Mouse (Mus musculus) kidney, adult 2 months (tissue): ENCODE data around the gene Foxc2. TPM values are rescaled to one million over a fixed set of nuclear protein-coding genes. Genes with fewer than 3 reads are reported as not detected.

Source experiments
- DNase-seq: peaks from one replicate; pipeline ENCODE4 v3.0.0; 2021
- H3K27ac ChIP-seq: fragments of 200-500 bp; 2 replicates; pipeline ENCODE4 v1.5.1; 2012; ENCODE audit warnings: low read depth, low read length, control low read depth, inconsistent platforms; ENCODE audit not compliant: insufficient read depth
- H3K27me3 ChIP-seq: fragments of 200-500 bp; replicated peaks from 2 replicates; pipeline ENCODE4 v1.6.1; 2012; ENCODE audit warnings: mild to moderate bottlenecking, moderate library complexity, low read length, inconsistent platforms; ENCODE audit not compliant: control insufficient read depth, insufficient read depth
- H3K36me3 ChIP-seq: fragments of 200-500 bp; 2 replicates; pipeline ENCODE4 v1.6.1; 2012; ENCODE audit warnings: mild to moderate bottlenecking, moderate library complexity, low read length, inconsistent platforms; ENCODE audit not compliant: control insufficient read depth, insufficient read depth
- H3K4me1 ChIP-seq: fragments of 200-500 bp; 2 replicates; pipeline ENCODE4 v1.6.1; 2011; ENCODE audit warnings: low read length; ENCODE audit not compliant: control insufficient read depth, insufficient read depth
- H3K4me3 ChIP-seq: fragments of 200-500 bp; 2 replicates; pipeline ENCODE4 v1.5.1; 2011; ENCODE audit warnings: mild to moderate bottlenecking, low read depth, low read length, control low read depth; ENCODE audit not compliant: insufficient read depth
- CTCF ChIP-seq: fragments of 200-500 bp; conservative IDR thresholded peaks from 2 replicates; pipeline ENCODE4 v1.5.1; 2011; ENCODE audit warnings: low read depth, mild to moderate bottlenecking, control low read depth, low read length, moderate library complexity, mixed read lengths; ENCODE audit not compliant: insufficient read depth, insufficient read length
- POLR2A ChIP-seq: fragments of 200-500 bp; IDR thresholded peaks from one replicate; pipeline ENCODE4 v1.6.1; 2011; ENCODE audit warnings: low read depth, low read length, control low read depth
- WGBS: fragments of 180-500 bp; shearing (Covaris S2); methylation state at CpG from one replicate; pipeline ENCODE4 v1.1.7; 2018; 5-methylcytosine and 5-hydroxymethylcytosine counted together
- polyA plus RNA-seq: library from polyadenylated mRNA; depleted of rRNA; stranded (reverse); fragments of >200 nt; gene quantifications from 2 replicates; pipeline ENCODE4 v1.2.3, GENCODE M21; 2012

Foxc2 gene
- polyA plus RNA-seq, 1 experiment, result 5.8 TPM

DNA sequence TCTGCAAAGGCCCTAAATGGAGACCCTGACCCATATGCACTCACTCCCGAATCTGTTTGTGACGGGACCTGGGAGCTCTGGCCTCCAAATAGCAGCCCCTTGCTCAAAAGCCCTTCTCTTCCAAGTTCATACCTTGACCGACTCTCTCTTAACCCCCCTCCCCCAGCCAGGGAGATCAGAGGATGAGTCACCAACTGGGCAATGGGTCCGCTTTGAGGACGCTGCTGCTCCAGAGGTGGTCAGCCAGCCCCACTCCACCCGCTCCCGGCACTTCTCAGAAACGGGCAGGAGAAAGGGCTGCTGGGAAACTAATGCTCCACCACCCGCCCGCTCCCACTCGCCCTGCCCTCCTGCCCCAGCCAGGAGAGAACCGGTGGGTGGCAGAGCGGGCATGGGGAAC, 40.0 kb upstream of the Foxc2 start:
- no peak for DNase-seq
- Histone ChIP-seq H3K27me3 (peaks cover 2% of the 10 kb centered on the region; the same call in 1 of the 2 replicates), H3K36me3 (no peaks in the 10 kb centered on the region), H3K27ac (no peak overlapping the region), H3K4me1 (no peaks in the 10 kb centered on the region), H3K4me3 (no peak overlapping the region)
- TF ChIP-seq CTCF (no peak), POLR2A (no peak)
- 6% methylated on average over 13 of the region's 13 CpGs for WGBS

DNA sequence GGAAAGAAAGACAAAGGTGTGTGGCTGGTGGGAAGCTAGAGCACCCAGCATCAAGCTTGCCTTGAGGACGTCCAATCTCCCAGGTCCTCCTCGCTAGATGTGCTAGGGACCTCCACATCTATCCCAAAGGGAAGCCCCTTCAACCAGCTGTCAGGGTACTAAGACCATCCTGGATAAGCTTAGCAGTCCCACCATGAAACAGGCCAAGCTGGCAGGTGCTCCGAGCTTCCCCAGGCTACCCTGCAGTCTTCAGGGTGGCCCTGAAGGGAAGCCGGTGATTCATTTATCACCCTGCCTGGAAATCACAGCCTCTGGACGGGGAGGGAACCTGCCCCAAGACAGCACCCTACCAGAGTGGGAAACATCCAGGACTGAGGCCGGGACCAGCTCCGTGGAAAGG, 39.4 kb upstream of the Foxc2 start:
- no peak for TF ChIP-seq POLR2A
- no peak for TF ChIP-seq CTCF
- no peaks in the 10 kb centered on the region for H3K4me1 ChIP-seq
- WGBS, result 11% methylated on average over 7 of the region's 7 CpGs
- H3K27ac ChIP-seq, result no peak overlapping the region
- no peak overlapping the region for H3K4me3 ChIP-seq
- H3K27me3 ChIP-seq, result peaks cover 6% of the 10 kb centered on the region; the same call in 1 of the 2 replicates
- DNase-seq, result no peak
- no peaks in the 10 kb centered on the region for H3K36me3 ChIP-seq

- DNase-seq, result no peak
- H3K27me3 ChIP-seq, result peaks cover 8% of the 10 kb centered on the region; the same call in 1 of the 2 replicates
- no peaks in the 10 kb centered on the region for H3K4me1 ChIP-seq
- 8% methylated on average over 14 of the region's 14 CpGs for WGBS
- H3K27ac ChIP-seq, result no peak overlapping the region
- H3K4me3 ChIP-seq, result no peak overlapping the region
- H3K36me3 ChIP-seq, result no peaks in the 10 kb centered on the region
- TF ChIP-seq CTCF (no peak), POLR2A (no peak)
These were observed 37.2 kb upstream of the Foxc2 start for GRCm38 (mm10) chr8:121078721-121079120.

GRCm38 (mm10) chr8:121079201-121079600, 36.8 kb upstream of the Foxc2 start:
- no peak for TF ChIP-seq CTCF
- no peak for TF ChIP-seq POLR2A
- no peak overlapping the region for H3K4me3 ChIP-seq
- H3K27me3 ChIP-seq, result peaks cover 8% of the 10 kb centered on the region; the same call in 1 of the 2 replicates
- DNase-seq, result no peak
- no peak overlapping the region for H3K27ac ChIP-seq
- H3K4me1 ChIP-seq, result no peaks in the 10 kb centered on the region
- 6% methylated on average over 7 of the region's 7 CpGs for WGBS
- H3K36me3 ChIP-seq, result no peaks in the 10 kb centered on the region

- TF ChIP-seq CTCF (no peak), POLR2A (no peak)
- DNase-seq, result no peak
- Histone ChIP-seq H3K4me3 (no peak overlapping the region), H3K27ac (no peak overlapping the region), H3K36me3 (no peaks in the 10 kb centered on the region), H3K27me3 (peaks cover 11% of the 10 kb centered on the region; the same call in 1 of the 2 replicates), H3K4me1 (no peaks in the 10 kb centered on the region)
- WGBS, result 11% methylated on average over 12 of the region's 12 CpGs
These were observed 36.0 kb upstream of the Foxc2 start for GRCm38 (mm10) chr8:121079944-121080343.

DNA sequence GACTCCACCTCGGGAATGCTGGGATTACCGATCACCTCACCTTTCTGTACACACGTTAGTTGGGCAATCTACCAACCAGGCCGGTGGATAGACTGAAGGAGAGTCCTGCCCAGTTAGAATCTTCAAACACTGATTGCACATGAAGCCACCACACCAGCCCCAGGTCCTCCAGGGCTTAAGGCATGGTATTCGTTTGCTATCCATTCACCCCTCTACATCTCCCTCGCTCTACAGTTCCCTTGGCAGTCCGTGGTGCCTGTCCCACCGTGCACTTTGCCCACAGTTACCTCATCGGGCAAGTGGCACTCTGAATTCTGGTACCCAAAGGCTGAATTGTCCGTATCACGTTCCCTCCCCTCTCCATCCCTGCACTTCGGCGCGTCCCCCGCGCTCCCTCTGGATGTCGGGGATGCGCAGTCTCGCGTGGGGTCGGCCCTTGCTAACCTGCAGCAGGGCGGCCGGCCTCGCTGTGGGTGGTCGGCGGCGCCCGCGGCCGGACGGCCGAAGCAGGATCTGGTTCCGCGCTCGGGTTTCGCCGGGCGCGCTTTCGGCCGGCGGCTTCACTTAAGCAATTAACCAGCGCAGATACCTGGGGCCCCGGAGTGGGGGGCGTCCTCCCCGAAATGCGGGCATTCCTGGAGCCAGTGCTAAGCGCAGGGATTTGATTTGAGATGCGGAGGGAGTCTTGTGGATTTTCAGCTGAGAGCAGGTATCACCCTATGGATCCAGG, 35.4 kb upstream of the Foxc2 start:
- no peak for TF ChIP-seq CTCF
- TF ChIP-seq POLR2A, result no peak
- Histone ChIP-seq H3K27ac (no peak overlapping the region), H3K4me1 (no peaks in the 10 kb centered on the region), H3K36me3 (no peaks in the 10 kb centered on the region), H3K27me3 (peaks cover 12% of the 10 kb centered on the region; the same call in 1 of the 2 replicates), H3K4me3 (no peak overlapping the region)
- DNase-seq, result no peak
- WGBS, result 2% methylated on average over 49 of the region's 49 CpGs

DNA sequence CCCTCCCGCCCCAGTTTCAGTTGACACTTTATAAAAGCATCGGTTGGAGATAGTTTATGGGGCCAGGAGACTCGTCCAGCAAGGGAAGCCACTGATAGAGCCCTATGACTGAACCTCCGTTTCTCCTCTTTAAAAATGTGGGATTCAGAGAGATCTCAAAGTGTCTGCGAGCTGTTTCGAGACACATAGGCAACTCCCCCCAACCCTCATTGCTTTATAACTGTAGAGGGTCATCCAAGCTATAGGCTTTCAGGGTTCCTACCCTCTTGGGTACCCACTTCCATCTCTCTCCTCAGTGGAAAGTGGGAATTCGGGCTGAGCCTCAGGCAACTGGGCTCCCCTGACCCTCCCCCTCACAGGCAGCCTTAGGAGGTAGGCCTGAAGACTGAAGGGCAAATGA, 34.6 kb upstream of the Foxc2 start:
- TF ChIP-seq POLR2A, result no peak
- no peak for TF ChIP-seq CTCF
- no peaks in the 10 kb centered on the region for H3K36me3 ChIP-seq
- no peak overlapping the region for H3K27ac ChIP-seq
- DNase-seq, result no peak
- 9% methylated on average over 7 of the region's 7 CpGs for WGBS
- no peaks in the 10 kb centered on the region for H3K4me1 ChIP-seq
- H3K4me3 ChIP-seq, result no peak overlapping the region
- peaks cover 12% of the 10 kb centered on the region; the same call in 1 of the 2 replicates for H3K27me3 ChIP-seq
